Mouse (Mus musculus) layer of hippocampus, postnatal 25 days (tissue): ENCODE data around the gene Fam120c. TPM values are rescaled to one million over a fixed set of nuclear protein-coding genes. Genes with fewer than 3 reads are reported as not detected.
"Not testable (repeated sequence)": the region's sequence is repeated elsewhere in the genome, so short reads cannot be mapped to it uniquely, and the experiment has no call there.

ENCODE experiments used
- DNase-seq, 2 experiments: peaks; one replicate each; pipeline ENCODE4 v3.0.0; 2022; ENCODE audit warnings: mixed read lengths in 2 of 2, low spot score in 1 of 2; ENCODE audit errors: extremely low spot score in 1 of 2
- total RNA-seq, 2 experiments: library from RNA; stranded (reverse); gene quantifications; 2 replicates each; pipeline ENCODE4 v1.2.3; 2021

Fam120c gene
- total RNA-seq = 10 to 100 TPM; 45.9 to 46.2 TPM

DNA sequence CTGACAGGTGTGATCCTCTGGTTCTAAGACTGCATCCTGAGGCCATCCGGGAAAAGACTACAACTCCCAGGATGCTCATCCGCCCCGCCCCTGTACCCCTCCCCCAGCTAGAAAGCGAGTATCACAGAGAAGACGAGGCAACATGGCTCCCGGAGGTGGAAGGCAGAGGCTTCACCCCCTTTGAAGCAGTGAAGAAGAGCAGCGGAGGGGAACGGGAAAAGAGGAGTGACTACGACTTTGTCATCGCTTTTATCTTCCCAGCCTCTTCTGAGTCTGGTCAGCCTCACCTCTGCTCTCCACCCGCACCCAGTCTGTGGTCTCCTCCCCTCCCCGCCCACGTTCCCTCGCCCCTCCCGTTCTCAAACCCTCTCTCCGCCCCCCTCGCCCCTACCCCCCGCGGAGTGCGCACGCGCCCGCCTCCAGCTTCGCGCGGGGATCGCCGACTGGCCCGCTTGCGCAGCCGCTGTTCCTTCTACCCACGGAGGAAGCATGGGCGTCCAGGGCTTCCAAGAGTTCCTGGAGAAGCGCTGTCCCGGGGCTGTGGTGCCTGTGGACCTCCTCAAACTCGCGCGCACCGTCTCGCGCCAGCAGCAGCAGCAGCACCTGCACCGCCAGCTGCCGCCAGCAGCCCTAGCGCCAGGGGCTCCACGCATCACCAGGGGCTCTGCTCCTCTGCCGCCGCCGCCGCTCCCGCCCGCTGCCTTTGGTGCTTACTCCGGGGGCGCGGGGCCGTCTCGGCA, at the start of gene Fam120c:
Fam120c (plus strand) TSS at position 415 of the 740 bp plus-strand sequence.
- DNase-seq = peak; percentile 71 to 79

- no peak for DNase-seq
Measured at GRCm38 (mm10) chrX:151298329-151298728, 45.6 kb upstream of the Fam120c start.

GRCm38 (mm10) chrX:151313732-151314131, 30.2 kb upstream of the Fam120c start:
- DNase-seq = no peak

GRCm38 (mm10) chrX:151333615-151334014, 10.4 kb upstream of the Fam120c start:
- no peak for DNase-seq

GRCm38 (mm10) chrX:151337804-151338203, 6.2 kb upstream of the Fam120c start:
- no peak for DNase-seq

DNA sequence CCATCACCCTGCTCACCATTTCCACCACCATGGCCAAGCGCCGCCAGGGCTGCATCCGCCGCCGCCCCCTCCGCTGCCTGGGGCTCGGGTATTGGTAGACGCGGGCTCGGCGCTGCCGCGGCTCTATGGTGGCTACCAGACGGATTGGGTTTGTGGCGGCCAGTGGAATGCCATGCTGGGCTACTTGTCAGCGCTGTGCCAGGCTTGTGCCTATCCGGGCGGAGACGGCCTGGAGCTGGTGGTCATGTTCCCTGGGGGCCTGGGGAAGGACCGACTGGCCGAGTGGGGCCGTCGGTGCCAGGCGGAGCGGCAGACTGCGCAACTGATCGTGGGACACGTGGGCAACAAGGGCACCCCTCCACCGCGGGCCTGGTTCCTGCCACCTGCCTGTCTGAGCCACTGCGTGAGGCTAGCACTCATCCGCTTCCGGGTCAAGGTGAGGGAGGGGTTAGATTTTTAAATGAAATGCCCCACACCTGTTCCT, 568 bp downstream of the Fam120c start:
- peak; percentile 10 to 11 for DNase-seq

- DNase-seq = no peak
Measured at GRCm38 (mm10) chrX:151345333-151346125, 1.6 kb downstream of the Fam120c start.

- DNase-seq = no peak
Measured at GRCm38 (mm10) chrX:151347278-151347677, 3.3 kb downstream of the Fam120c start.

DNA sequence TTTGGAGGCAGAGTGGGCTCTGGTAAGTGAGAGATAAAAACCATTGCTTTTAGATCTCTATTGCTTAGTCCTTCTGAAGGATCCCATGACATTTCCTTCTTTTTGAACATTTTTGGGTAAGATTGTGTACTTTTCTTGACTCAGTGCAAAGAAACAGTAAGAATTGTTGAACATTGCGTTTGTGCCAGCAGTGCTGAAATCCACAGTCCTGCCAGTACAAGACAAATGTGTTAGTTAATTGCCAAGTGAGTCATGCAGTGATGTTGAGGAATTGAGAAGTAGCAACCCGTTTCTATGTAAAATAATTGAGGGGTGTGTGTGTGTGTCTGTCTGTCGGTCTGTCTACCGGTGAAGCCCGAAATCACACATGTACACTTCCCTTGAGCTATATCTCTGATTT, 5.3 kb downstream of the Fam120c start:
- DNase-seq = no peak

- no peak for DNase-seq
Measured at GRCm38 (mm10) chrX:151418801-151419200, 74.8 kb downstream of the Fam120c start.

GRCm38 (mm10) chrX:151420791-151421190, 76.8 kb downstream of the Fam120c start:
- no peak for DNase-seq

DNA sequence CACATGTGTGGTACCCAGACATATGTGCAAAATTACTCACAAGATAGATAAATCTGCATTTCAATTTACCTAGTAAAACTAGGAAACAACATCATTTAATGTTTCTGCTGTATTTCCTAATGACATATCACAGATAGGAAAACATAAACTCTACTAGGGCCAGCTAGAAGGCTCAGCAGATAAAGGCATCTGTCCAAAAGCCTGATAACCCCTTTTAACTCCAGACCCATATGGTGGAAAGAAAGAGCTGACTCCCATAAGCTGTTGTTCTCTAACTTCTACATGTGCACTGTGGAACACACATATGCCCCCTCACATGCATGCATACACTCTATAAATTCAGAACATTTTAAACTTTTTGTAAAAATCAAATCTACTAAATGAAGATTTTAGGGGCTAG, 99.7 kb downstream of the Fam120c start:
- no peak for DNase-seq

DNA sequence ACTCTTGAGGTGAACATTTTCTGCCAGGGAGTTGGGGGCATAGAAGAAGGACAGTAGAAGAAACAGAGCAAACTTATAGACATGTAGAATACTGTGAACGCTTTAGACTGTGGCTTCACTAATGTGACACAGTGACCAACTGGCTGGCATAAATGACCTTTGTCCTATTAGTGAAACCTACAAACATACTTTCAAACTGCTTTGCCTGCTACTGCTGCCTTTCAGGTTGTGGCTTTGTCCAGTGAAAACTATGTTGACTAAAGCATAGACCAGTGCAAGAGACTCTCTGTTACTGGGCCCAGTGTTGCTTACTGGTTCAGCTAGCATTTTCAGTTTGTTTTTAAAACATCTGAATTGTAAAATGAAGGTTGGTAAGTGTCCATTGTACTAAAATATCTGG, 100.2 kb downstream of the Fam120c start:
- DNase-seq = no peak

- DNase-seq = no peak
Measured at GRCm38 (mm10) chrX:151488128-151488527, 144.2 kb downstream of the Fam120c start.

DNA sequence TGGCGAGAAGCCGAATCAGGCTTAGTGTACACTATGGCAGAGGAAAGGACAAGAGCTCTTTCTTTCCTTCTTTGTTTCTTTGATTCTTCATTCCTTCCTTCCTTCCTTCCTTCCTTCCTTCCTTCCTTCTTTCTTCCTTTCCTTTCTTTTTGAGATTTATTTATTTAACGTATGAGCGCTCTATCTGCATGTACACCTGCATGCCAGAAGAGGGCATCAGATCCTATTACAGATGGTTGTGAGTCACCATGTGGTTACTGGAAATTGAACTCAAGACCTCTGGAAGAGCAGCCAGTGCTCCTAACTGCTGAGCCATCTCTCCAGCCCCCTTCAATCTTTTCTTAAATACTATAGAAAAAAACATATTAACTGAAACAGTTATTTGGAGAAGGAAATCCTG, 149.3 kb downstream of the Fam120c start:
- DNase-seq = not testable (repeated sequence)

GRCm38 (mm10) chrX:151496596-151496995, 152.6 kb downstream of the Fam120c start:
- no peak for DNase-seq

DNA sequence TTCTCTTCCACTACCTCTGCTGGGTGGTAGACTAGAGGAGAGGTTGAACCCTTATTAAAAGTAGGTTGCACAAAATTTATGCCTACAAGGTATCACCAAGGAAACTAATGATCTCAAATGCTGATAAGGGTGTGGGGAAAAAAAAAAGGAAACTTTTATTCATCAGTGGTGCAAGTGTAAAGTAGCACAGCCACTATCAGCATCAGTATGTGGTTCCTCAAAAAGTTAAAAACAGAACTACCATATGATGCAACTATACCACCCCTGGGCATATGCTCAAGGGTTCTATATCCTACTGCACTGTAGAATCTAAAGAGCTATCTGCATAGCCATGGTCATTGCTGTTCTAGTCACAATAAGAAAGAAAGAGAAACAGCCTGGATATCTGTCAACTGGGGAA, 164.6 kb downstream of the Fam120c start:
- no peak for DNase-seq

- no peak for DNase-seq
Measured at GRCm38 (mm10) chrX:151509906-151510305, 165.9 kb downstream of the Fam120c start.

DNA sequence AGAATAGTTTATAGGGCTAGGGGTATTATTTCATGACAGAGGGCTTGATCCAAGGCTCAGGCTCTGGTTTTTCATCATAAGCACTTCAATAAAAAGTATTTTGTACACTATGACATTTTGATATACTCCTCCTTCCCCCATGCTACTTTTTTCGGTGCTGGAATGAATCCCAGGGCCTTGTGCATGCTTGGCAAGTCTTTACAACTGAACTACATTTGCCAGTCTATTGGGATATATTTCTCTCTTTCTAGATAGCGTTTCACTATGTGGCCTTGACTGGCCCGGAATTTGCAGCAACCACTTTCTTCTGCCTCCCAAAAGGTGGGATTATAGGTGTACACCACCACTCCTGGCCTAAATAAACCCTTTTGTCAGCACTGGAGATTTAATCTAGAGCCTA, 169.1 kb downstream of the Fam120c start:
- no peak for DNase-seq

DNA sequence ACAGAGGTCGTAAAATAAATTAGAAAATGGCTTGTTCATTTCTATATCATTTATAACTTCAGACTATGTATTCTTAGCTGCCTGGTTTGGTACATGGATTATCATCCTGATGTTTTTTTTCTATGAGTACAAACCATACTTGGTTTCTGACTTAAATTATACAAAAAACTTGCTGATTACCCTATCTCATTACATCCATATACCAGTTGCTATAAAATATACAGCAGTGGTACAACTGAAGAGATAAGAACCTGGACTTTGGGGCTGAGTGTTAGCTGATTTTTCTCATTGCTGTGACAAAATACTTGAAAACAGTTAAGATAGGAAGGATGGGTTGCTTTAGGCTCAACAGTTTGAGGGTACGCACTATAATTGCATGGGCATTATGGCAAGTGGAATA, 169.7 kb downstream of the Fam120c start:
- DNase-seq = no peak

DNA sequence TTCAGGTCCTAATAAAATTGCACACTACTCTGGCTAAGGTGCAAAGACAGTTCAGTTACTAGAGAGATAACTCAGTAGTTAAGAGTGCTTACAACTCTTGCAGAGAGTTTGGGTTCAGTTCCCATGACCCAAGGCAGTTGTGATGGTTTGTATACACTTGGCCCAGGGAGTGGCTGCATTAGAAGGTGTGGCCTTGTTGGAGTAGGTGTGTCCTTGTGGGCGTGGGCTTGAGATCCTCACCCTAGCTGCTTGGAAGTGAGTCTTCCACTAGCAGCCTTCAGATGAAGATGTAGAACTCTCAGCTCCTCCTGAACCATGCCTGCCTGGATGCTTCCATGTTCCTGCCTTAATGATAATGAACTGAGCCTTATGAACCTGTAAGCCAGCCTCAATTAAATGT, 174.2 kb downstream of the Fam120c start:
- no peak for DNase-seq

DNA sequence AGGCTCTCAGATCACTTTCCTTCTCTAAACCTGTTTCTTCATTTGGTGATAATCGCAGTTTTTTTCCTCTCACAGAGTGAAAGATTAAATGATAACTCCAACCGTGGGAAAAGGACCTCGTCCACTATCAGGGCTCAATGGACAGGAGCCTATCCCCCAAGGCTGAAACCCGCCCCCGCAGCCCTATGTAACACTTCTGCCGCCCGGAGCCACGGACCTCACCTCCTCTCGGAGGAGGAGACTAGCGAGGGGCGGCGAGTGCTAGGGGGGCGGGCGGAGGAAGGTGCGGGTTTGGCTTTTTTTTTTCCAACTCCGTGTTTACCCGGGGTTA, 176.1 kb downstream of the Fam120c start:
- DNase-seq = peak in 1 of 2 experiments; percentile 34
